Mouse (Mus musculus): ENCODE measurements at regions not wholly inside any gene's neighbourhood (a gene's known extent, or its start where the extent isn't known, plus 50 kb on each side); places are given as distances from the start of the nearest gene placed in this dataset.

DNA sequence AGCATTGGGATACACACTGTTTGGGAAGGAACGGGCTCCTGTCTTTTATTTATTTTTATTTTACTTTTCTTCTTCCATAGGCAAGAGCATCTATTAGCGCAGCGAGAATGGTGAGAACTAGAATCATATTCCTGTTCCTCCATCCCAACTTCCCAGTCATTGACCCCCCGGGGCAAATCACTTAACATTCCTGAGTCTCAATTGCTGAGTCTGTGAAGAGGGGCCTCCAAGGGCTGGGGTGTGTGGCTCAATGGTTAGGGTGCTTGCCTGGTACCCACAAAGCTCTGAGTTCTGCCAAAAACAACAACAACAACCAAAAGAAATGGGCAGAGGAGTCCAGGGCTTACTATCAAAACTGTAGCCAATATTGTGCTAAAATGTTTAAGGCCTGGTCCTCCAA lies 98.5 kb upstream of the Med13l start:
- TF ChIP-seq CTCF (IDR thresholded peaks at IDR 0.05; ENCODE audit: extremely low read depth, insufficient read depth, insufficient read length, insufficient replicate concordance): no peak
- TF ChIP-seq POLR2A (IDR thresholded peaks at IDR 0.05; ENCODE audit: low read depth, low read length): no peak
